Mouse (Mus musculus) erythroblast, embryonic 14.5 days (primary cell): ENCODE results near the gene Nemp1.

Experiments
- GATA1 ChIP-seq: IDR thresholded peaks from 2 replicates; pipeline ENCODE4 v1.6.1; 2012; ENCODE audit warnings: low read length, inconsistent platforms, mixed read lengths
- TAL1 ChIP-seq: IDR thresholded peaks from 3 replicates; pipeline ENCODE4 v1.6.1; 2012; ENCODE audit warnings: low read length, inconsistent platforms, mixed read lengths

- no peak for TF ChIP-seq TAL1
- TF ChIP-seq GATA1 = no peak
Measured at GRCm38 (mm10) chr10:127667269-127668092, 780 bp downstream of the Nemp1 start.
